Mouse (Mus musculus) ES-E14 (cell line): Measurements from ENCODE around the gene Abcf3.

Experiments
- CHD2 ChIP-seq: IDR thresholded peaks from 2 replicates; pipeline ENCODE4 v1.6.1; 2014; ENCODE audit warnings: mild to moderate bottlenecking, low read depth, low read length, inconsistent platforms
- ZC3H11A ChIP-seq: IDR thresholded peaks from 2 replicates; pipeline ENCODE4 v1.6.1; 2012; ENCODE audit warnings: low read depth, mild to moderate bottlenecking, inconsistent platforms, low read length, borderline replicate concordance
- ZNF384 ChIP-seq: IDR thresholded peaks from 2 replicates; pipeline ENCODE4 v1.6.1; 2012; ENCODE audit warnings: low read depth, low read length, inconsistent platforms

GRCm38 (mm10) chr16:20516726-20517201 lies 31.6 kb upstream of the Abcf3 start, which contains the start of gene Dvl3:
- no peak for TF ChIP-seq ZNF384
- no peak for TF ChIP-seq CHD2
- TF ChIP-seq ZC3H11A: no peak
